Mouse (Mus musculus): ENCODE measurements at regions not wholly inside any gene's neighbourhood (a gene's known extent, or its start where the extent isn't known, plus 50 kb on each side); places are given as distances from the start of the nearest gene placed in this dataset.

DNA sequence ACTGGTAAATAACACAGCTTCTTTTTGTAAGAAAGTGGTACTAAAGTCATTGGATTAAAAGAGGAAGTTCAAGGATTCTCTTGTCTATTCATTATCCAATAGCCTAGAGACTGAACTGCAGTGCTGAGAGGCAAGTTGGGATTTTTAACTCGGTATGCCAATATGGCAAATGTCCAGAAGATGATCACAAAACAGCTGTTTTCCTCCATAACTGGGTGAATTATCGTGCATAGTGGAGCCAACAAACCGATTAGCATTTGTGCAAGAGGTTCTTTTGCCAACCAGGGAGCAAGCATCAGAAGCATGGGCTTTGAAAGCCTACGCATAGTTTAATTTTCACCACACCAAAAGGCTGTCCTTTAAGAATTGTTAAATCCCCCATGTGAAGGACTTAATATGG lies 593.5 kb upstream of the Nova1 start:
- no peak for TF ChIP-seq CTCF (IDR thresholded peaks at IDR 0.05; ENCODE audit: insufficient read depth, low read depth, low read length)
- TF ChIP-seq POLR2A (IDR thresholded peaks at IDR 0.05; ENCODE audit: insufficient read depth, low read depth, low read length): no peak
